Mouse (Mus musculus): Measurements from ENCODE around the gene Slc26a10. TPM values are rescaled to one million over a fixed set of nuclear protein-coding genes. Genes with fewer than 3 reads are reported as not detected.
"Not testable (repeated sequence)": the region's sequence is repeated elsewhere in the genome, so short reads cannot be mapped to it uniquely, and the experiment has no call there.

Gene Slc26a10
- polyA plus RNA-seq, 1 experiment from 2014 or later = 0.52 TPM

- peak overlapping the region; percentile 57 for H3K4me3 ChIP-seq (ENCODE audit: low read depth, low read length)
- no peaks in the 10 kb centered on the region for H3K9me3 ChIP-seq (ENCODE audit: control insufficient read depth)
- H3K36me3 ChIP-seq (ENCODE audit: control insufficient read depth, insufficient read depth) = peaks cover 3% of the 10 kb centered on the region; the same call in 1 of the 2 replicates
- TF ChIP-seq CTCF (IDR thresholded peaks at IDR 0.05; ENCODE audit: low read depth) = no peak
- no peaks in the 10 kb centered on the region; the same call in 1 of the 2 replicates for H3K4me1 ChIP-seq (replicated peaks; ENCODE audit: control insufficient read depth, insufficient read depth, low read length)
- peak overlapping the region; percentile 84 for H3K27ac ChIP-seq (ENCODE audit: low read depth, low read length)
- H3K4me2 ChIP-seq (replicated peaks; ENCODE audit: low read depth) = peak overlapping the region; percentile 98
- ATAC-seq = peak; percentile 37
- peak overlapping the region; percentile 60 for H3K9ac ChIP-seq (ENCODE audit: low read depth, low read length)
- H3K27me3 ChIP-seq (replicated peaks; ENCODE audit: control insufficient read depth, insufficient read depth, low read length) = peaks cover 22% of the 10 kb centered on the region
- WGBS = 1% methylated on average over 36 of the region's 42 CpGs
These were observed 15.1 kb downstream of the Slc26a10 start for GRCm38 (mm10) chr10:127165354-127165653.

- H3K4me3 ChIP-seq (ENCODE audit: low read depth, low read length) = peak within 1 kb of the TSS; percentile 57
- H3K9ac ChIP-seq (ENCODE audit: low read depth, low read length) = peak within 1 kb of the TSS; percentile 60
- ATAC-seq = peak; percentile 78
- H3K27ac ChIP-seq (ENCODE audit: low read depth, low read length) = peak within 1 kb of the TSS; percentile 84
- peak; percentile 98 for TF ChIP-seq CTCF (IDR thresholded peaks at IDR 0.05; ENCODE audit: low read depth)
- WGBS = 3% methylated on average over 52 of the region's 52 CpGs
- H3K27me3 ChIP-seq (replicated peaks; ENCODE audit: control insufficient read depth, insufficient read depth, low read length) = peaks cover 18% of the 10 kb centered on the region
- H3K4me2 ChIP-seq (replicated peaks; ENCODE audit: low read depth) = peak within 1 kb of the TSS; percentile 98
- H3K36me3 ChIP-seq (ENCODE audit: control insufficient read depth, insufficient read depth) = peaks cover 3% of the 10 kb centered on the region; the same call in 1 of the 2 replicates
- no peaks in the 10 kb centered on the region for H3K9me3 ChIP-seq (ENCODE audit: control insufficient read depth)
- no peaks in the 10 kb centered on the region; the same call in 1 of the 2 replicates for H3K4me1 ChIP-seq (replicated peaks; ENCODE audit: control insufficient read depth, insufficient read depth, low read length)
These were observed 15.7 kb downstream of the Slc26a10 start, which contains the start of gene B4galnt1 for GRCm38 (mm10) chr10:127164631-127165353. Gene B4galnt1, plus strand, starts transcription at chr10:127165225.

- Histone ChIP-seq H3K4me2 (replicated peaks; ENCODE audit: low read depth) (peak overlapping the region; percentile 98; the same call in 1 of the 2 replicates), H3K27ac (ENCODE audit: low read depth, low read length) (no peak overlapping the region), H3K9ac (ENCODE audit: low read depth, low read length) (no peak overlapping the region), H3K4me1 (replicated peaks; ENCODE audit: control insufficient read depth, insufficient read depth, low read length) (no peaks in the 10 kb centered on the region; the same call in 1 of the 2 replicates), H3K27me3 (replicated peaks; ENCODE audit: control insufficient read depth, insufficient read depth, low read length) (peaks cover 16% of the 10 kb centered on the region; the same call in 1 of the 2 replicates), H3K36me3 (ENCODE audit: control insufficient read depth, insufficient read depth) (no peaks in the 10 kb centered on the region), H3K4me3 (ENCODE audit: low read depth, low read length) (no peak overlapping the region), H3K9me3 (ENCODE audit: control insufficient read depth) (no peaks in the 10 kb centered on the region)
- ATAC-seq = no peak
- WGBS = 91% methylated on average over 4 of the region's 4 CpGs
- no peak for TF ChIP-seq CTCF (IDR thresholded peaks at IDR 0.05; ENCODE audit: low read depth)
These were observed 16.3 kb downstream of the Slc26a10 start for GRCm38 (mm10) chr10:127164190-127164589.

- not testable (repeated sequence) for ATAC-seq; H3K9me3 ChIP-seq (ENCODE audit: control insufficient read depth); H3K4me1 ChIP-seq (replicated peaks; ENCODE audit: control insufficient read depth, insufficient read depth, low read length); H3K9ac ChIP-seq (ENCODE audit: low read depth, low read length); H3K36me3 ChIP-seq (ENCODE audit: control insufficient read depth, insufficient read depth); H3K4me2 ChIP-seq (replicated peaks; ENCODE audit: low read depth); H3K27ac ChIP-seq (ENCODE audit: low read depth, low read length); H3K4me3 ChIP-seq (ENCODE audit: low read depth, low read length)
- 49% methylated on average over 7 of the region's 7 CpGs for WGBS
- H3K27me3 ChIP-seq (replicated peaks; ENCODE audit: control insufficient read depth, insufficient read depth, low read length) = peaks cover 16% of the 10 kb centered on the region; the same call in 1 of the 2 replicates
These were observed 17.6 kb downstream of the Slc26a10 start for GRCm38 (mm10) chr10:127162771-127163261.

GRCm38 (mm10) chr10:127160728-127161127 lies 19.7 kb downstream of the Slc26a10 start:
- ATAC-seq = no peak
- Histone ChIP-seq H3K4me3 (ENCODE audit: low read depth, low read length) (no peak overlapping the region), H3K27ac (ENCODE audit: low read depth, low read length) (no peak overlapping the region), H3K27me3 (replicated peaks; ENCODE audit: control insufficient read depth, insufficient read depth, low read length) (peaks cover 5% of the 10 kb centered on the region; the same call in 1 of the 2 replicates), H3K36me3 (ENCODE audit: control insufficient read depth, insufficient read depth) (no peaks in the 10 kb centered on the region), H3K4me2 (replicated peaks; ENCODE audit: low read depth) (no peak overlapping the region), H3K9me3 (ENCODE audit: control insufficient read depth) (no peaks in the 10 kb centered on the region), H3K4me1 (replicated peaks; ENCODE audit: control insufficient read depth, insufficient read depth, low read length) (no peaks in the 10 kb centered on the region; the same call in 1 of the 2 replicates), H3K9ac (ENCODE audit: low read depth, low read length) (no peak overlapping the region)
- 72% methylated on average over 3 of the region's 3 CpGs for WGBS
- TF ChIP-seq CTCF (IDR thresholded peaks at IDR 0.05; ENCODE audit: low read depth) = no peak

GRCm38 (mm10) chr10:127160081-127160480 lies 20.4 kb downstream of the Slc26a10 start:
- 60% methylated on average over 9 of the region's 9 CpGs for WGBS
- no peak overlapping the region for H3K9ac ChIP-seq (ENCODE audit: low read depth, low read length)

More at GRCm38 (mm10) chr10:127160081-127160480, 20.4 kb downstream of the Slc26a10 start:
- no peaks in the 10 kb centered on the region for H3K4me1 ChIP-seq (replicated peaks; ENCODE audit: control insufficient read depth, insufficient read depth, low read length)
- no peak for ATAC-seq
- TF ChIP-seq CTCF (IDR thresholded peaks at IDR 0.05; ENCODE audit: low read depth) = no peak
- H3K27me3 ChIP-seq (replicated peaks; ENCODE audit: control insufficient read depth, insufficient read depth, low read length) = no peaks in the 10 kb centered on the region
- no peaks in the 10 kb centered on the region for H3K9me3 ChIP-seq (ENCODE audit: control insufficient read depth)
- no peak overlapping the region for H3K27ac ChIP-seq (ENCODE audit: low read depth, low read length)
- H3K4me3 ChIP-seq (ENCODE audit: low read depth, low read length) = no peak overlapping the region
- H3K36me3 ChIP-seq (ENCODE audit: control insufficient read depth, insufficient read depth) = no peaks in the 10 kb centered on the region
- H3K4me2 ChIP-seq (replicated peaks; ENCODE audit: low read depth) = no peak overlapping the region
